Mouse (Mus musculus) forebrain, embryonic 12.5 days (tissue): Measurements from ENCODE around the gene Stk32b. TPM values are rescaled to one million over a fixed set of nuclear protein-coding genes. Genes with fewer than 3 reads are reported as not detected.

Experiments used
- ATAC-seq: fragments of 200-750 bp; cut with Nextera tagmentation; 2 replicates; pipeline ENCODE4 v1.8.0; 2017; ENCODE audit warnings: moderate TSS enrichment; ENCODE audit not compliant: low FRiP score
- H3K27ac ChIP-seq: fragments of 300-500 bp; sonication (generic); 2 replicates; pipeline ENCODE4 v1.5.1; 2016; ENCODE audit warnings: mild to moderate bottlenecking
- H3K27me3 ChIP-seq: fragments of 300-500 bp; sonication (generic); 2 replicates; pipeline ENCODE4 v1.6.1; 2016; ENCODE audit warnings: mild to moderate bottlenecking
- H3K36me3 ChIP-seq: fragments of 300-500 bp; sonication (generic); replicated peaks from 2 replicates; pipeline ENCODE4 v1.6.1; 2016; ENCODE audit warnings: mild to moderate bottlenecking
- H3K4me1 ChIP-seq: fragments of 300-500 bp; sonication (generic); 2 replicates; pipeline ENCODE4 v1.6.1; 2016
- H3K4me2 ChIP-seq: fragments of 300-500 bp; sonication (generic); 2 replicates; pipeline ENCODE4 v1.6.1; 2016; ENCODE audit warnings: mild to moderate bottlenecking, moderate library complexity
- H3K4me3 ChIP-seq: fragments of 300-500 bp; sonication (generic); replicated peaks from 2 replicates; pipeline ENCODE4 v1.5.1; 2016; ENCODE audit warnings: mild to moderate bottlenecking
- H3K9ac ChIP-seq: fragments of 300-500 bp; sonication (generic); 2 replicates; pipeline ENCODE4 v1.6.1; 2016; ENCODE audit warnings: mild to moderate bottlenecking
- H3K9me3 ChIP-seq: fragments of 300-500 bp; sonication (generic); 2 replicates; pipeline ENCODE4 v1.6.1; 2016
- WGBS: fragments of 180-500 bp; shearing (Covaris S2); methylation state at CpG from one replicate; pipeline ENCODE4 v1.1.7; 2016; 5-methylcytosine and 5-hydroxymethylcytosine counted together
- polyA plus RNA-seq: library from polyadenylated mRNA; unstranded; fragments of >200 nt; fragmentation: Nextera tagmentation; extraction: Ambion mirVana; gene quantifications from 2 replicates; pipeline ENCODE4 v1.2.1, GENCODE M21; 2016

The Stk32b gene
- polyA plus RNA-seq, 1 experiment from 2014 or later, result 4.3 TPM

DNA sequence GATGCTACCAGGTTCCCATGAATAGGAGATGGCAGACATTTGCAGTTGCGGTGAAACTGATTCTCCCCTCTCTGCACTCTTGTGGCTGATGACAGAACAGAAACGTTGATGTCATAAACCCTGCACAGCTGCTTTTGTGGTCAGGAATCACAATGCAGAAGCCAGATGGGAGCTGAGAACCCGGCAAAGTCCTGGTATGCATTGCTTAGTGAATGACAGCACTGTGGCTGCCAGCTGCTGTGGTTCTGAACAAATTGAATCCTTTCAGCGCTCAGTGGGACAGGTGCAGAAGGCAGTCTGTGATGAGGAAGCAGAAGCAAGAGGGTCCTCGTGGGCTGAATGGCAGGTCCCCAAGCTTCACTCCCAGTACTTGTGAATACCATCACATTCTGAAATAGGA is 247.9 kb downstream of the Stk32b start:
- Histone ChIP-seq H3K4me1 (no peaks in the 10 kb centered on the region), H3K4me2 (no peak overlapping the region), H3K36me3 (no peaks in the 10 kb centered on the region), H3K27me3 (no peaks in the 10 kb centered on the region), H3K27ac (no peak overlapping the region), H3K9ac (no peak overlapping the region), H3K9me3 (no peaks in the 10 kb centered on the region), H3K4me3 (no peak overlapping the region)
- 77% methylated on average over 5 of the region's 5 CpGs for WGBS
- ATAC-seq, result no peak

DNA sequence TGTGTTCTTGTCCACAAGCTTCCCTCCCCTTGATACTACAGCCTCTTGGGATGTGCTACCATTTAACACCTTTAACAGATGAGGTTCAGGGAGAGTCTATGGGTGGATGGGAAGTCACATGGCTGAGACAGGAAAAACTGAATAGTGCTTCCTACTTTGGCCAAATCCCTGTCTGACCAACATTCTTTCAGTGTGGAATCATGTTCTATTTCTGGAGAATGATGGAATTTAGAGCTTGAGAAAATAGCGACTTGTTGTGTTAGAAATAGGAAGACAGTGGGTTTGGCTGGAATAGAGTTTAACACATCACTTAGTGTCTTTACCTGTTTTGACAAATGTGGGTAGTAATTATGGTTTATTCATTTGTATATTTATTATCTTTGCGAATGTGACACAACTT is 249.3 kb downstream of the Stk32b start:
- no peak overlapping the region for H3K27ac ChIP-seq
- no peak overlapping the region for H3K4me2 ChIP-seq
- H3K4me3 ChIP-seq, result no peak overlapping the region
- WGBS, result 88% methylated on average over 2 of the region's 2 CpGs
- ATAC-seq, result no peak
- H3K9me3 ChIP-seq, result no peaks in the 10 kb centered on the region
- H3K9ac ChIP-seq, result no peak overlapping the region
- no peaks in the 10 kb centered on the region for H3K36me3 ChIP-seq
- H3K27me3 ChIP-seq, result no peaks in the 10 kb centered on the region
- no peaks in the 10 kb centered on the region for H3K4me1 ChIP-seq

DNA sequence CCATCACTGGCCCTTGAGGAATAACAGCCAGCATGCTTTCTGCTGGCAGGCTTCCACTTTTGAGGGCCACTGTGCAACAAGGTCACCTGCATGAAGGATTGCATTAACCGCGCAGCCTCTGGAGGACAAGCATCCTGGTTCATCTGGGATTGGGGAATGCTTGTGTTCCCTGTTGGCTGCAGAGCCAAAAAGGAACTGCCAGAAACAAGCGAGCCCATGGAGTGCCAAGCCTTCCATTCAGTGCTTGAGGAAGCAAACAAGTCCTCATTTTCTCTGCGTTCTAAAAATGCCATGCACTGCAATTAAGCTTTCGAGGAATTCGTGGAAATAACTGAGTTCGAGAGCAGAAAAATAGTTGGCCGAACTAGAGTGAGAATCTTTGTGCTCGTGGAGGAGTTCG is 251.5 kb downstream of the Stk32b start:
- Histone ChIP-seq H3K4me1 (no peaks in the 10 kb centered on the region), H3K27ac (no peak overlapping the region), H3K27me3 (no peaks in the 10 kb centered on the region), H3K4me3 (no peak overlapping the region), H3K36me3 (no peaks in the 10 kb centered on the region), H3K9me3 (no peaks in the 10 kb centered on the region), H3K4me2 (no peak overlapping the region), H3K9ac (no peak overlapping the region)
- WGBS, result 93% methylated on average over 10 of the region's 10 CpGs
- no peak for ATAC-seq

DNA sequence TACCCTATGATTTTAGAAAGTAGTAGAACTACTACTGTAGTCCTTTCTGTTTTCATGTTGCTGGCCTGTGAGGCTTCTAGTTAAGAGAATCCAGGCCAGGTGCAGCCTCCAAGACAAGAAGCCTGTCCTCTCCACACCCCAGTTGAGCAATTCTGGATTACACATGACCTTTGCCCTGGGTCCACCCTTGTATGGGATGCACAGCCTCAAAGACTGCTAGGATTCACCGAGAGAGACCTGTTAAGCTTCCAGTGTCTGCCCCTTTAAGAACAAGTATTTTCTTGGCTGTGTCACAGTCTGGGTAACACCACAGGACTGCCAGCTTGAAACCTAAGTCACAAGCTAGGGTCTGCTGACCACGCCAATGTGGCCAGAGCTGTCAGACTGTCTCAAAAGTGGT is 258.7 kb downstream of the Stk32b start:
- Histone ChIP-seq H3K9me3 (no peaks in the 10 kb centered on the region), H3K36me3 (no peaks in the 10 kb centered on the region; the same call in 1 of the 2 replicates), H3K4me3 (no peak overlapping the region), H3K4me2 (no peak overlapping the region), H3K27me3 (no peaks in the 10 kb centered on the region), H3K4me1 (no peaks in the 10 kb centered on the region), H3K9ac (no peak overlapping the region), H3K27ac (no peak overlapping the region)
- no peak for ATAC-seq
- 91% methylated on average over 2 of the region's 2 CpGs for whole genome bisulfite sequencing

DNA sequence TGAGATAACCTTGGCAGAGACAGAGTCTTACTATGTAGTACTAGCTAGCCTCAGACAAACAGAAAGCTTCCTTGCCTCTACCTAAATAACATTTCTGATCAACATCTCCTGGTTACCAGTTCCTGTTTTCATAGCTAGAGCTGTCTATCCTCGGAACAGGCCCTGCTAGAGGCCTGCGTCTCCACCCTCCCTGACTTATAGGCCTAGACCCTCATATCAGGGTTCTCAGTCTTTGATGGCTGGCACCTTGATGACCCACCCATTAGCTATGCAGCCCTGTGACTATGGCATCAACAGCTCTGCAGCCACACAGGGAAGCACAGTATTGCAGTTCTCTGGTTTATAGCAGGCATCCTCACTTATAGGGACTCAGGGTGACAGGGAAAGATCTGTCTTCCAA is 259.1 kb downstream of the Stk32b start:
- H3K4me3 ChIP-seq, result no peak overlapping the region
- WGBS, result 82% methylated on average over 2 of the region's 2 CpGs
- H3K9ac ChIP-seq, result no peak overlapping the region
- H3K27me3 ChIP-seq, result no peaks in the 10 kb centered on the region
- H3K36me3 ChIP-seq, result no peaks in the 10 kb centered on the region; the same call in 1 of the 2 replicates
- no peak overlapping the region for H3K4me2 ChIP-seq
- H3K9me3 ChIP-seq, result no peaks in the 10 kb centered on the region
- ATAC-seq, result no peak
- no peak overlapping the region for H3K27ac ChIP-seq
- no peaks in the 10 kb centered on the region for H3K4me1 ChIP-seq

DNA sequence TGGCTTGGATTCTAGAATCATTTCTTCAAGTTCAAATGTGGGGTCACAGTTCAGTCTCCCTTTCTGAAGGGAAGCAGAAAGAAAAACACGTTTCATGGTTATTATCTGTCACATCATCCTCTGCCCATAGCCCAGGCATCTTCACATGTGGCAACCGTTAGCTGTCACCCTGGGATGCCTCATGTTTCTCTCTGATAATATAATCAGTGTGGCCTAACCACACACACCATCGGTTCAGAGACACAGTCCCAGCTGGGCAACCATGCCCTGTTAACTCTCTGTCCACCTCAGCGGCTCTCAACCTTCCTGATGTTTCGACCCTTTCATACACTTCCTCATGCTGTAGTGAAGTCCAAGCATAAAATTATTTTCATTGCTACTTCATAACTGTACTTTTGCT is 259.8 kb downstream of the Stk32b start:
- Histone ChIP-seq H3K4me1 (no peaks in the 10 kb centered on the region), H3K4me2 (no peak overlapping the region), H3K9ac (no peak overlapping the region), H3K9me3 (no peaks in the 10 kb centered on the region), H3K27me3 (no peaks in the 10 kb centered on the region), H3K4me3 (no peak overlapping the region), H3K36me3 (no peaks in the 10 kb centered on the region; the same call in 1 of the 2 replicates), H3K27ac (no peak overlapping the region)
- 88% methylated on average over 5 of the region's 5 CpGs for WGBS
- no peak for ATAC-seq

DNA sequence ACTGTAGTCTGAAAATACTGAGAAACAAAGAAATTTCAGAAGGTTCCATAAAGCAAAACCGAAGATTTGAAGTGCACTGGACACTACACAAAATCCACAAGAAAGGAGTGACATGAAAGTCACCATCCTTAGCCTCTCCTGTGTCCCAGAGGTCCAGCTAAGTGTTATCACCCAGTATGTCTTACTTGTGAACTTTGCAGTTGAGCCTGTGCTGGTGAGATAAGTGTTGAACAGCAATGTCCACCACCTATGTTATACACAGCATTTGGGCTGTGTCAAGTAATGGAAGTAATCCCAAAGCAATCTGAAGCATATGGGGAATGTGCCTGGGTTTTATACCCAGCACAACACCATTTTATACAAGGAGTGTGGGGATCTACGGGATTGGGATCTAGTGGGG is 260.4 kb downstream of the Stk32b start:
- WGBS, result 63% methylated on average over 2 of the region's 2 CpGs
- H3K9me3 ChIP-seq, result no peaks in the 10 kb centered on the region
- ATAC-seq, result no peak
- H3K9ac ChIP-seq, result no peak overlapping the region
- H3K27ac ChIP-seq, result no peak overlapping the region
- no peaks in the 10 kb centered on the region for H3K4me1 ChIP-seq
- no peak overlapping the region for H3K4me2 ChIP-seq
- H3K4me3 ChIP-seq, result no peak overlapping the region
- H3K27me3 ChIP-seq, result no peaks in the 10 kb centered on the region
- no peaks in the 10 kb centered on the region; the same call in 1 of the 2 replicates for H3K36me3 ChIP-seq

DNA sequence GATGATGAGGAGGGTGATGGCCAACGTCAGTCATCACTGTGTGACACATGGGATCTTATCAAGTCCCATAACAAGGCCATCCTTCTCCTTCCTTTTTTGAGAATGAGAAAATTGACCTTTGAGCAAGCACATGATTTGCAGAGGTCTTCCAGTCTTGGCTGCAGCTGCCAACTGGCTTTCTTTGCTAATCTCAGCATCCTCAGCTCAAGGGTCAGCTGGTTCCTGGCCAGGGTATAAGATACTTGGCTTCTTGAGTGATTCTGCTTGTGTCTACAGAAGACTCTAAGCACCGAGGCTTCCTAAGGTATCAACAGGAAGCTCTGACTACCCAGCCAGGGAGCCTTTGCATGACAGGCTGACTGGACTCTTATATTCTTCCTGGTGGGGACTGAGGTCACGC is 269.4 kb downstream of the Stk32b start:
- ATAC-seq, result no peak
- Histone ChIP-seq H3K36me3 (no peaks in the 10 kb centered on the region), H3K27ac (no peak overlapping the region), H3K4me2 (no peak overlapping the region), H3K27me3 (no peaks in the 10 kb centered on the region), H3K9me3 (no peaks in the 10 kb centered on the region), H3K9ac (no peak overlapping the region), H3K4me1 (no peaks in the 10 kb centered on the region), H3K4me3 (no peak overlapping the region)
- 90% methylated on average over 3 of the region's 3 CpGs for WGBS

DNA sequence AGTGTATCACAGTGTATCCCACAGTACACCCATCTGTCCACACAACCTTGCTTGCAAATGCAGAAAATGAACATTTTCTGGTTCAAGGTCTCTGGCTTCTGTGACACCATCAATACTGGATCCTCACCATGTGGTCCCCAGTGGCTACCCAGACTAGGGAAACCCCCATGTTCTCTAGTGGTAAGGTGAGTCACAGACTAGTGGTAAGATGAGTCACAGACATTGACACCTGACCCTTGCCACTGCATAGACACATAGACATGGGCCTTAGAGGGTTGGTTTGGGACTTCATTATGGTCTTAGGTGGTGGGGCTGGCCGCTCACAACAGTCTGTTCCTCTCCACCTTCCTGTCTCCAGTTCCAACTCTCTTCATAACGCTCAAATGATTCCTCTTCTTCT is 274.2 kb downstream of the Stk32b start:
- WGBS, result 75% methylated on average over 2 of the region's 2 CpGs
- H3K4me3 ChIP-seq, result no peak overlapping the region
- ATAC-seq, result no peak
- no peak overlapping the region for H3K27ac ChIP-seq
- H3K27me3 ChIP-seq, result no peaks in the 10 kb centered on the region
- H3K9me3 ChIP-seq, result no peaks in the 10 kb centered on the region
- H3K9ac ChIP-seq, result no peak overlapping the region
- H3K4me2 ChIP-seq, result no peak overlapping the region
- H3K36me3 ChIP-seq, result no peaks in the 10 kb centered on the region
- H3K4me1 ChIP-seq, result no peaks in the 10 kb centered on the region

DNA sequence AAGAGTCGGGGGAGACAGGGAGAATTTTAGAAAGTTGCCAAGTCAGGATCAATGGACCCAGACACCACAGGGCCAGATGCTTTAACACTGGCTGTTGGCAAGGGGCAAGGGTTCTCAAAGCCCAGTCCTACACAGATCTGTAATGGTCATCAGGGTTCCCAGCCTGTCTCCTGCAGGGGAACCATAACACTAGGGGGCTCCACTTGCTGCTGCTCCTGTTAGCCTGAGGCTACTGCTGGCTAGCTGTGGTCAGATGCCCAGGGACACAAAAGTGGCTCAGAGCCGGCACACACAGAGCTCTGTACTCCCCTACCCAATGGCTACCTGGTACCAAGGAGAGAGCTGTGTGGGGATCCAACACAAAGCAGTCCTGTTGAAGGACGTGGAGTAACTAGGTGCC is 281.6 kb downstream of the Stk32b start:
- Histone ChIP-seq H3K9ac (no peak overlapping the region), H3K27ac (no peak overlapping the region), H3K4me3 (no peak overlapping the region), H3K4me1 (no peaks in the 10 kb centered on the region), H3K36me3 (no peaks in the 10 kb centered on the region), H3K9me3 (no peaks in the 10 kb centered on the region), H3K27me3 (no peaks in the 10 kb centered on the region), H3K4me2 (no peak overlapping the region)
- no peak for ATAC-seq
- WGBS, result 65% methylated on average over 3 of the region's 3 CpGs

DNA sequence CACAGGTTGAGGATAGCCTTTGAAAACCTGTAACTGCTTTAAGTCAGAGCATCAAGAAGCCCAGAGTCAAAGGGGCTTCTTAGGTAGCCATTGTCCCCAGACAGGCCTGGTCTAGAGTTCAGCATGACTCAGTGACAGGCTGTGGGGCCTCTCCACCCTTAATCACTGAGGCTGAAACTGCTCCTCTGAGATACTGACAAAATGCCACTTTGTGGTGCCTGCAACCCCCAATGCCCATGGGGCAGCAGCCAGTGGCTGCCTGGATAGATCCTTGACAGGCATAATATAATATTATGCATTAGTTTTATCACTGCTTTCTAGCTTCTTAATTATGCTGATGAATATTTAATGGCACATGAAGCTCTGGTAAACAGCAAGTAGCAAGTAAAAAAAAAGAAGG is 289.8 kb downstream of the Stk32b start:
- no peak overlapping the region for H3K9ac ChIP-seq
- H3K27me3 ChIP-seq, result no peaks in the 10 kb centered on the region
- no peak overlapping the region for H3K4me3 ChIP-seq
- H3K4me1 ChIP-seq, result no peaks in the 10 kb centered on the region; the same call in 1 of the 2 replicates
- H3K4me2 ChIP-seq, result no peak overlapping the region
- peaks cover 8% of the 10 kb centered on the region for H3K36me3 ChIP-seq
- no peak for ATAC-seq
- H3K27ac ChIP-seq, result no peak overlapping the region
- no peaks in the 10 kb centered on the region for H3K9me3 ChIP-seq

DNA sequence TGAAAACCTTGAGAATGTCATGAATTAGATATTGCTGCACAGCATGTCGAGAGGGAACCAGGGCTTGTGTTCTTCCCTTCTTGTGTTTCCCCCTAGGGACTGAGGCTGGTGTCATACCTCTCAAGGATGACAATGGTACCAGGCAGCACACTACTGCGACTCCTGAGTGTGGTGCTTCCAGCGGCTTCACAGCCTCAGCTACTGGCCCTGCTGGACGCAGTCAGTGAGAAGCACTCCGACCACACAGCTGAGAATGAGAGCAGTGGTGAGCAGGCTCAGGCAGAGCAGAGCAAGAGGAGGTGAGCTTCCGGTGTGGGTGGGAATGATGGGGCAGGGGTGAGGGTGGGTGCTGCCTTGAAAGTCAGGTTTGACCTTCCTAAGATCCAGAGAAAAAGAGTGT is 297.9 kb downstream of the Stk32b start:
- no peak overlapping the region for H3K4me2 ChIP-seq
- H3K9me3 ChIP-seq, result no peaks in the 10 kb centered on the region
- H3K4me1 ChIP-seq, result no peaks in the 10 kb centered on the region
- H3K27ac ChIP-seq, result no peak overlapping the region
- no peak overlapping the region for H3K4me3 ChIP-seq
- no peaks in the 10 kb centered on the region for H3K27me3 ChIP-seq
- peaks cover 17% of the 10 kb centered on the region for H3K36me3 ChIP-seq
- no peak for ATAC-seq
- H3K9ac ChIP-seq, result no peak overlapping the region
- 89% methylated on average over 6 of the region's 6 CpGs for WGBS
